Mouse (Mus musculus): ENCODE measurements around the gene Cavin4. TPM values are rescaled to one million over a fixed set of nuclear protein-coding genes. Genes with fewer than 3 reads are reported as not detected.
"Not testable (repeated sequence)": the region's sequence is repeated elsewhere in the genome, so short reads cannot be mapped to it uniquely, and the experiment has no call there.

Gene Cavin4
- polyA plus RNA-seq, 1 experiment from 2014 or later = 1.3 TPM

GRCm38 (mm10) chr4:48677276-48677675, 14.0 kb downstream of the Cavin4 start:
- Histone ChIP-seq H3K4me2 (ENCODE audit: low read depth, low read length, severe bottlenecking) (no peak overlapping the region), H3K9me3 (ENCODE audit: control insufficient read depth, low read length) (no peaks in the 10 kb centered on the region), H3K4me1 (replicated peaks; ENCODE audit: control insufficient read depth, insufficient read depth, low read length) (no peaks in the 10 kb centered on the region), H3K9ac (ENCODE audit: low read length) (no peak overlapping the region), H3K27ac (ENCODE audit: low read depth, low read length) (no peak overlapping the region), H3K4me3 (ENCODE audit: low read depth, low read length) (no peak overlapping the region), H3K27me3 (ENCODE audit: control insufficient read depth, insufficient read depth, low read length) (no peaks in the 10 kb centered on the region), H3K36me3 (ENCODE audit: control insufficient read depth, insufficient read depth, low read length) (no peaks in the 10 kb centered on the region)
- no peak for ATAC-seq (replicated peaks; ENCODE audit: low FRiP score)
- DNase-seq (ENCODE audit: low spot score) = no peak
- whole genome bisulfite sequencing = 90% methylated on average over 8 of the region's 8 CpGs

GRCm38 (mm10) chr4:48677812-48678211, 14.5 kb downstream of the Cavin4 start:
- Histone ChIP-seq H3K27ac (ENCODE audit: low read depth, low read length) (no peak overlapping the region), H3K4me3 (ENCODE audit: low read depth, low read length) (no peak overlapping the region), H3K4me2 (ENCODE audit: low read depth, low read length, severe bottlenecking) (no peak overlapping the region), H3K36me3 (ENCODE audit: control insufficient read depth, insufficient read depth, low read length) (no peaks in the 10 kb centered on the region), H3K27me3 (ENCODE audit: control insufficient read depth, insufficient read depth, low read length) (no peaks in the 10 kb centered on the region), H3K9me3 (ENCODE audit: control insufficient read depth, low read length) (no peaks in the 10 kb centered on the region), H3K4me1 (replicated peaks; ENCODE audit: control insufficient read depth, insufficient read depth, low read length) (no peaks in the 10 kb centered on the region), H3K9ac (ENCODE audit: low read length) (no peak overlapping the region)
- DNase-seq (ENCODE audit: low spot score) (no peak), ATAC-seq (replicated peaks; ENCODE audit: low FRiP score) (no peak)
- 82% methylated on average over 2 of the region's 2 CpGs for WGBS

GRCm38 (mm10) chr4:48678793-48679192, 15.5 kb downstream of the Cavin4 start:
- H3K9ac ChIP-seq (ENCODE audit: low read length) = no peak overlapping the region
- H3K4me2 ChIP-seq (ENCODE audit: low read depth, low read length, severe bottlenecking) = no peak overlapping the region
- no peak overlapping the region for H3K4me3 ChIP-seq (ENCODE audit: low read depth, low read length)
- ATAC-seq (replicated peaks; ENCODE audit: low FRiP score) (0 out of 2 replicates have a peak, but pooled peaks have one; percentile 18), DNase-seq (ENCODE audit: low spot score) (peak; percentile 50)
- H3K4me1 ChIP-seq (replicated peaks; ENCODE audit: control insufficient read depth, insufficient read depth, low read length) = no peaks in the 10 kb centered on the region
- H3K27ac ChIP-seq (ENCODE audit: low read depth, low read length) = no peak overlapping the region
- no peaks in the 10 kb centered on the region for H3K27me3 ChIP-seq (ENCODE audit: control insufficient read depth, insufficient read depth, low read length)
- H3K36me3 ChIP-seq (ENCODE audit: control insufficient read depth, insufficient read depth, low read length) = no peaks in the 10 kb centered on the region
- H3K9me3 ChIP-seq (ENCODE audit: control insufficient read depth, low read length) = no peaks in the 10 kb centered on the region
- WGBS = 87% methylated on average over 9 of the region's 9 CpGs

GRCm38 (mm10) chr4:48679728-48680127, 16.4 kb downstream of the Cavin4 start:
- H3K4me1 ChIP-seq (replicated peaks; ENCODE audit: control insufficient read depth, insufficient read depth, low read length); H3K9me3 ChIP-seq (ENCODE audit: control insufficient read depth, low read length); H3K27me3 ChIP-seq (ENCODE audit: control insufficient read depth, insufficient read depth, low read length); H3K27ac ChIP-seq (ENCODE audit: low read depth, low read length); H3K36me3 ChIP-seq (ENCODE audit: control insufficient read depth, insufficient read depth, low read length); DNase-seq (ENCODE audit: low spot score); H3K4me2 ChIP-seq (ENCODE audit: low read depth, low read length, severe bottlenecking); H3K4me3 ChIP-seq (ENCODE audit: low read depth, low read length); H3K9ac ChIP-seq (ENCODE audit: low read length): not testable (repeated sequence)
- WGBS = 78% methylated on average over 4 of the region's 6 CpGs
- ATAC-seq (replicated peaks; ENCODE audit: low FRiP score) = 0 out of 2 replicates have a peak, but pooled peaks have one; percentile 49

- H3K4me3 ChIP-seq (ENCODE audit: low read depth, low read length) = no peak overlapping the region
- no peaks in the 10 kb centered on the region for H3K36me3 ChIP-seq (ENCODE audit: control insufficient read depth, insufficient read depth, low read length)
- no peaks in the 10 kb centered on the region for H3K27me3 ChIP-seq (ENCODE audit: control insufficient read depth, insufficient read depth, low read length)
- ATAC-seq (replicated peaks; ENCODE audit: low FRiP score) (0 out of 2 replicates have a peak, but pooled peaks have one; percentile 7), DNase-seq (ENCODE audit: low spot score) (no peak)
- H3K27ac ChIP-seq (ENCODE audit: low read depth, low read length) = no peak overlapping the region
- no peaks in the 10 kb centered on the region for H3K9me3 ChIP-seq (ENCODE audit: control insufficient read depth, low read length)
- WGBS = 73% methylated on average over 7 of the region's 7 CpGs
- no peaks in the 10 kb centered on the region for H3K4me1 ChIP-seq (replicated peaks; ENCODE audit: control insufficient read depth, insufficient read depth, low read length)
- H3K9ac ChIP-seq (ENCODE audit: low read length) = no peak overlapping the region
- no peak overlapping the region for H3K4me2 ChIP-seq (ENCODE audit: low read depth, low read length, severe bottlenecking)
Observed at GRCm38 (mm10) chr4:48680214-48680613, 16.9 kb downstream of the Cavin4 start.

GRCm38 (mm10) chr4:48680648-48681343, 17.5 kb downstream of the Cavin4 start:
- ATAC-seq (replicated peaks; ENCODE audit: low FRiP score) = peak; percentile 8; the same call in 1 of the 2 replicates
- H3K27me3 ChIP-seq (ENCODE audit: control insufficient read depth, insufficient read depth, low read length) = no peaks in the 10 kb centered on the region
- no peak overlapping the region for H3K4me2 ChIP-seq (ENCODE audit: low read depth, low read length, severe bottlenecking)
- H3K4me1 ChIP-seq (replicated peaks; ENCODE audit: control insufficient read depth, insufficient read depth, low read length) = no peaks in the 10 kb centered on the region
- DNase-seq (ENCODE audit: low spot score) = no peak
- H3K9ac ChIP-seq (ENCODE audit: low read length) = no peak overlapping the region
- no peaks in the 10 kb centered on the region for H3K9me3 ChIP-seq (ENCODE audit: control insufficient read depth, low read length)
- H3K36me3 ChIP-seq (ENCODE audit: control insufficient read depth, insufficient read depth, low read length) = no peaks in the 10 kb centered on the region
- H3K4me3 ChIP-seq (ENCODE audit: low read depth, low read length) = no peak overlapping the region
- H3K27ac ChIP-seq (ENCODE audit: low read depth, low read length) = no peak overlapping the region
- WGBS = 45% methylated on average over 10 of the region's 11 CpGs

- no peaks in the 10 kb centered on the region for H3K9me3 ChIP-seq (ENCODE audit: control insufficient read depth, low read length)
- H3K4me1 ChIP-seq (replicated peaks; ENCODE audit: control insufficient read depth, insufficient read depth, low read length) = no peaks in the 10 kb centered on the region
- H3K4me2 ChIP-seq (ENCODE audit: low read depth, low read length, severe bottlenecking) = no peak overlapping the region
- H3K27ac ChIP-seq (ENCODE audit: low read depth, low read length) = no peak overlapping the region
- H3K27me3 ChIP-seq (ENCODE audit: control insufficient read depth, insufficient read depth, low read length) = no peaks in the 10 kb centered on the region
- no peaks in the 10 kb centered on the region for H3K36me3 ChIP-seq (ENCODE audit: control insufficient read depth, insufficient read depth, low read length)
- ATAC-seq (replicated peaks; ENCODE audit: low FRiP score) (no peak), DNase-seq (ENCODE audit: low spot score) (no peak)
- no peak overlapping the region for H3K9ac ChIP-seq (ENCODE audit: low read length)
- no peak overlapping the region for H3K4me3 ChIP-seq (ENCODE audit: low read depth, low read length)
- WGBS = 85% methylated on average over 8 of the region's 8 CpGs
Observed at GRCm38 (mm10) chr4:48683126-48683525, 19.8 kb downstream of the Cavin4 start.

GRCm38 (mm10) chr4:48683633-48684209, 20.4 kb downstream of the Cavin4 start:
- ATAC-seq (replicated peaks; ENCODE audit: low FRiP score); H3K27ac ChIP-seq (ENCODE audit: low read depth, low read length); H3K9ac ChIP-seq (ENCODE audit: low read length); H3K4me3 ChIP-seq (ENCODE audit: low read depth, low read length); H3K27me3 ChIP-seq (ENCODE audit: control insufficient read depth, insufficient read depth, low read length); H3K36me3 ChIP-seq (ENCODE audit: control insufficient read depth, insufficient read depth, low read length); DNase-seq (ENCODE audit: low spot score); H3K4me2 ChIP-seq (ENCODE audit: low read depth, low read length, severe bottlenecking); H3K9me3 ChIP-seq (ENCODE audit: control insufficient read depth, low read length); H3K4me1 ChIP-seq (replicated peaks; ENCODE audit: control insufficient read depth, insufficient read depth, low read length): not testable (repeated sequence)
- WGBS = 96% methylated on average over 15 of the region's 21 CpGs

Data from forebrain, embryonic 11.5 days (tissue).